Mouse (Mus musculus) kidney, adult 11 months (tissue): ENCODE measurements around the gene Sept6.

Source experiments
- DNase-seq: peaks from one replicate; pipeline ENCODE4 v3.0.0; 2022

Sept6 gene

GRCm38 (mm10) chrX:36991694-36992093, at the start of gene Sept6:
Gene Sept6, minus strand, starts transcription at chrX:36991794.
- no peak for DNase-seq

GRCm38 (mm10) chrX:37028378-37028777, 36.8 kb upstream of the Sept6 start:
- DNase-seq = no peak

DNA sequence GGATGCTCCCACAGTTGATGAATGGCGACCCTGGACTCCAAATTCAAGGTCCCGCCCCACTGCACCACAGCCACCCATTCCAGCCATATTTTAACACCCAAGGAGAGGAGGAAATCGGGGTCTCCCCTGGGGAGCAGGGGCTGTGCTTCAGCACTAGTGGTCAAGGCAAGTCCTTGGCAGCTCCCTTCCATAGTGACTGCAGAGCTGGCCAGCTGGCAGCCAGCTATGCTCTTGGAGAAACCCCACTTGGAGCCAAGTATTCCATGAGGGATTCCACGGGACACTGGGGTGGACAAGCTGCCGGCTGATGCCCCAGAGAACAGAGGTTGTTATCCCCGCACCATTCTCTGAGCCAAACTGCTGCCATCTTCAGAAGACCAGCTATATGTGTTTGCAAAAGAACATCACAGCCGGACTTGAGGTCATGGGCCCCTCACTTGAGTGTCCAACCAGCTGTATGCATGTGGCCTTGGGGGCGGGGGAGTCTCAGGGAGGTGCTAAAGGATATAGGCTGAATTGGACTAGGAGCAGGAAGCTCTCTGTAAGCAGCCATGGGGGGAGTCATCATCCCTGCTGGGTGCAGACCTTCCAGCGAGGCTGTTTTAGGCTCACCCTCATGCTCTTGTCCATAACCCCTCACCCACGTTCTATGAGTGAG, 32.2 kb upstream of the Sept6 start:
- DNase-seq = no peak

GRCm38 (mm10) chrX:37022690-37023089, 31.1 kb upstream of the Sept6 start:
- DNase-seq = peak; percentile 32

GRCm38 (mm10) chrX:37019045-37019444, 27.5 kb upstream of the Sept6 start:
- DNase-seq = no peak

- DNase-seq = no peak
These were observed 26.6 kb upstream of the Sept6 start for GRCm38 (mm10) chrX:37018150-37018654.

- DNase-seq = no peak
These were observed 22.3 kb upstream of the Sept6 start for GRCm38 (mm10) chrX:37013870-37014269.

DNA sequence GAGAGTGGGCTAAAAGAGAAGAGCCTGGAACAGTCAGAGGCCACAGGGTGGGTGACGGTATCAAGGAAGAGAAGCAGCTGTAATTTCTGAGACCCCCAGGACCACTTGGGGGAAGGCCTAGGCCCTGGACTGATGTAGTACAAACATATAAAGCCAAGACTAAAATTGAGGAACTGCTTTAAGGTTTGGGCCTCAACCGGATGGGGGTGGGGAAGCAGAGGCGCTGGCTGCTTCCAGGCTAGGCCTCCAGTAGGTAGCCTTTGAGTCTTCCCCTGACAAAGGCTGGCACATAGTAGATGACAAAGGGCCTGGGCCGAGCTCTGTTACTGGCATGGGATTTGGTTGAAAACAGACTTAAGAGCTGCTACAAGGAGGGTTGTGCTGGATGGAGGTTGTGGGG, 555 bp downstream of the Sept6 start:
- DNase-seq = no peak

DNA sequence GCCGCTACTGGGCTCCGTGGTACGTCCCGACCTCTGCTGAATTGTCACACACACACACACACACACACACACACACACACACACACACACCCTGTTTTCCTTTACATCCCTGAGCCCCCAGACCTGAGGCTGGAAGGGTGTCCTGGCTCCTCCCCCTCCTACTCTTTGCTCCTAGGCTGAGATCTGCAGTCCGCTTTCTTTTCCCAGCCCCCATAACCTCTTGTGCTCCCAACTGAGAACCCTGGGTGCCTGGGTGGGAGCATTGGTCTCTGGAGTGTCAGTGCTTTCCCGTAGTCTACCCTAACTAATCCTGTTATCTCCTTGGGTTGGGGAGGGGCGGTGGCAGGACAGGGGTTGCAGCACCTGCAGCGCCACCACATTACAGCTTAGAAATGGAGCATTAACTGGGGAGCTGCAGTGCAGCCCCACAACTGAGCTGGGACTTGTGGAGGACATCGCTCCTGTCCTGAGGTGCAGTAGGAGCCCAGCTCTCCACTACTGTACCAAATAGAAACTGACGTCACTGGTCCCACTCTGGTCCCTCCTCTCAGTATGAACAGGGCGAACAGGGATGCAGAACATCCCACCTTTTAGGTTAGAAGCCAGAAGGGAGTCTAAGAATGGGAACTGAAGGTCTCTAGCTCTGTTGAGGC, 1.7 kb downstream of the Sept6 start:
- DNase-seq = no peak

DNA sequence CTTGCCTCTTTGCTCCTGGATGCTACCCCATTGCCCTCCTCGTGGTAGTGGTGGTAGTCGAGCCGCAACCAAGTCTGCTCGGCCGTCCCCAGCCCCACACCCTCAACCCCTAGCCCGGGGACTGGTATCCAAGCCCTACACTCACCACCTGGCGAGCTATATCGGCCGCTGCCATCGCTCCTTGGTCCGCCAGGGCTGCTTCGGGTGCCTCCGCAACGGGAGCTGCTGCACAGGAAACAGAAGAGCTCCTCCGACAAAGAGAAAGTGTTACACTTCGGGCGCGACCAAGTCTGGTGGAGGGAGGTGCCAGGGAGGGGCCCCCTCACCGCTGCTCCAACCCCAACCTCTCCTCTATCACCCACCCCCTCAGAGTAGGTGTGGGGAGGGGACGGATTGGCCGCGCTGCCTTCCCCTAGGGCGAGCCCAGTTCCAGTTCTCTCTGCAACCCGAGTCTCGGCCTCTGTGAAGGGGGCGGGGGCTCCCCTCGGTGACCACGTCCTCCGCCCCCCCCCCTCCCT, 2.3 kb downstream of the Sept6 start:
- DNase-seq = peak; percentile 67

DNA sequence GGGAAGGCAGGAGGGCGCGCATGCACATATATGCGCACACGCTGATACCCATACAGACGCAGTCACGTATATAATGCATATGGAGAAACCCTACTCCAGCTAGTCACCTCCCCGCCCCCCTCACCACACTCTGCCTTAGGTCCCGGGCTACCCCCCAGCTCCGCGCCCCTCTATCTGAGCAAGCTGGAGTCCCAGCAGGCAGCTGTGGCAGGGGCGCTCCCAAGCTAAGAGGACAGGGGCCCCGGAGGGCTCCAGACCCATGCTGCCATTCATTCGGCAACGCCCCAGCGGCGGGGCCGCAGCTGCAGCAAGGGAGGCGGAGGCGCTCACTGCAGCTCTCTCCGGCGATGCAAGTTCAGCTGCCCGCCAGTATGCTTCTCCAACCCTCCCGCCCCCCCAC, 2.8 kb downstream of the Sept6 start:
- no peak for DNase-seq

GRCm38 (mm10) chrX:36987851-36988250, 3.7 kb downstream of the Sept6 start:
- no peak for DNase-seq

DNA sequence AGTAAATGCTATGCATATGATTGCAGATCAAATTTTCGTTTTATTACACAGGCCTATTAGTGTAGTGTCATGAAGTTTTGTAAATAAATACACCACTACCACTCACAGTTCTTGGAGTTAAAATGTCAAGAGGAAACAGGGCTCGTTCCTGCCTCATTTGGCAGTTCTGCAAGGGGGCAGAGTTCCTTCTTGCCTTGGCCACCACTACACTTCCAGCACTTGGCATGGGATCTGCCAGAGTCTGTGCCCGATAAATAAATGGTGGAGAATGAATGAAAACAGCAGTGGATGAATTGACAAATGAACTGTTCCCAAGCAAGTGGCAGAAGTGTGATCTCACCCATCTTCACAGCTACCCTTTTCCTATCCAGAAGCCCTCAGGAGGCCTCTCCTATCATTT, 6.6 kb downstream of the Sept6 start:
- no peak for DNase-seq

DNA sequence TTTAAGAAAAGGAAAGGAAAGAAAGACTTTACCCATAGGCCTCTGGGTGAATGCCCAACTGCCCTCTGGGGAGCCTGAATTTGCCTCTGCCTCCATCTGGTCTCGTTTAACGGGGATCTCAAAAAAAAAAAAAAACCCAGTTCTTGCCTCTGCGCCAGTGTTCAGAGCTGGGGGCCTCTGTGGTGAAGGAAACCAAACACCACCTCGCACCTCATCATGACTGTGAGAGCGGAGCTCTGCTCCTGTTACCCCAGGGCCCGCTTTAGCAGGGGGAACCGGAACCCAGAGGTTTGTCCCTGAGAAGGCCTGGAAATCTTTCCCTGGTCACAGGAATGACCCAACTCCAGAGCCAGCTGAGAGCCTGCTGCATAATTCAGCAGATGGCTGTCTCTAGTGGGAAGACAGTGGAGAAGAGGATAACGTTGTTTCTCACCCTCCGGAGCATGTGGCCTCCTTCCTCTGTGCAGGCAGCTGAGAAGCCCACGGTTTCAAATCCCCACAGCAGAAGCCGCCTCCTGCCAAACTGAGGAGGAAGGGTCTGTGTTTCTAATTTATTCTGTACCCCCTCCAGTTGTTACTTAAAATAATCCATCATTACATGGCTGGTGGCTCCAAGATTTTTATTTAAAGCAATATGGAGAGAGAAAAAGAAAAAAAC, 7.8 kb downstream of the Sept6 start:
- no peak for DNase-seq

GRCm38 (mm10) chrX:36982892-36983653, 8.5 kb downstream of the Sept6 start:
- no peak for DNase-seq

DNA sequence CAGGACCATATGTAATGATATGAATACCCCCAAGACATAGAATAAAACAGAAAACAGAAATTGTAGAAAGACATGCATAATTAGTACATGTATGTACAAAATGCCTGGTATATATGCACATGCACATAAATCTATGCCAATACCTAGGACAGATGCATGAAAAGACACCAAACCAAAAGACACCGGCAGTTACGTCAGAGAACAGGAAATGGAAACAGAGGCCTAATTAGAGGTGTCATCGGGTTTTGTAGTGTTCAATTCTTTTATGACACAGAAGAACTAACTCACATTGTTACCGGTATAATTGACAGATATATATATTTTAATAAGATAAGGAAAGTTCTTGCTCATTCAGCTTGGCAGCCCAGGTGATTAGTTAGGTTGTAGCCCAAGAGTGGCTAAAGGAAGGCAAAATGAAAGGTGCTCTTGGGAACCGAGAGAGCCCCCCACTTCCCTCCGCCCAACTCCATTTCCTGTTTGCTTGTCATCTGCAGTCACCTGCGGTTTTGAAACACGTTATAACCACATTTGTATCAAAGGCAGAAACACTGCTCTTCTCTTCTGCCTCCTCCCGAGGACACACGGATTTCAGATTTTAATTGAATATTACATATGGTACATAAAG, 10.9 kb downstream of the Sept6 start:
- DNase-seq = no peak

- no peak for DNase-seq
These were observed 13.7 kb downstream of the Sept6 start for GRCm38 (mm10) chrX:36977863-36978262.

DNA sequence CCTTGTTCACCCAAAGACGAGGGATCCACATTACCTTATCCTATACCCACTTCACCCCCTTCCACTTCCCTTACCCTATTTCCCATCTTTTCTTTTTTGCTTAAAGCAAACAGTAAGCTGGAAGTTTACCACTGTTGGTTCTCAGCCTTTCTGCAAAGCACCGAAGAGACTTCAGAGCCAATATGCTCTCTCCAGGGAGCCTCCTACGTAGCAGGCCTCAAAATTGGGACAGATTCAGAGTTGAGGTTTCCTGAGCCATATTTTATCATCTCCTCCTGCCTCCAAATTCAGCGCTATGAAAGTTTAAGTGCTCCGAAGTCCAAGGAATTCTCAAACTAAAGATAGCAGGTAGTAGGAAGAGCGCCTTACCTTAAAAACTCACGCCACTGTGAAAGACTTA, 14.6 kb downstream of the Sept6 start:
- no peak for DNase-seq

DNA sequence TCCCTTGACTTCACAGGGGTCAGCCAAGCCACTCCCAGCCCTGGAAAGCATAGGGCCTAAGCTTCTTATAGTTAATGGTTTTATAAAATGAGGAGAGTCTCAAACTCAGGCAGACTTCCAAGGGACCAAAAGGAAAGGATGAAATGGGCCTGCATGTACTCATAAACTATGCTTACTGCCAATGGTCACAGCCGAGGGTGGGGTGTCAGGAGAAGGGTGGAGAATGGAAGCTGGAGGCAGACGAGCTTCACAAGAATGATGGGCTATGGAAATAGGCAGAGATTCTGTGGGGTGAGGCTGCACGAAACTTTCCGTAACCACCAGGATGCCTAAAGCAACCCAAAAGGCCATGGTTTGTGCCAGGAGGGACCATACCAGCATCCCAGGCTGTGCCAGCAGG, 15.3 kb downstream of the Sept6 start:
- no peak for DNase-seq

DNA sequence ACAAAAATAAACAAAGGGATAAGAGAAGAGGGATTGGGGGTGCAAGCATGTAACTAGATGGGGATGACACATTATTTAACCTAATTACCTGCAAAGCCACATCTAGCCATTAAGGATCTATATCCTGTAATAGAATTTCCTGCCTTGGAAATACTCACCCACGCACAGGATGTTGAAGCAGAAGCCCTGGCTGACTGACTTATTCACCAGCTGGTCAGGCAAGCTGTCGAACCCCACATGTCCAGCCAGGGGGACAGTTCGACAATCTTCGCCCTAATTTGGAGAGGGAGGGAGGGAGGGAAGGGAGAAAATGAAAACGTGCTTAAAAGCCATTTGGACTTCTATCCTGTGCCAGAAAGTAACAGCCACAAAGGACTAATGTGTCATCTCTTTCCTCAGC, 16.7 kb downstream of the Sept6 start:
- no peak for DNase-seq

DNA sequence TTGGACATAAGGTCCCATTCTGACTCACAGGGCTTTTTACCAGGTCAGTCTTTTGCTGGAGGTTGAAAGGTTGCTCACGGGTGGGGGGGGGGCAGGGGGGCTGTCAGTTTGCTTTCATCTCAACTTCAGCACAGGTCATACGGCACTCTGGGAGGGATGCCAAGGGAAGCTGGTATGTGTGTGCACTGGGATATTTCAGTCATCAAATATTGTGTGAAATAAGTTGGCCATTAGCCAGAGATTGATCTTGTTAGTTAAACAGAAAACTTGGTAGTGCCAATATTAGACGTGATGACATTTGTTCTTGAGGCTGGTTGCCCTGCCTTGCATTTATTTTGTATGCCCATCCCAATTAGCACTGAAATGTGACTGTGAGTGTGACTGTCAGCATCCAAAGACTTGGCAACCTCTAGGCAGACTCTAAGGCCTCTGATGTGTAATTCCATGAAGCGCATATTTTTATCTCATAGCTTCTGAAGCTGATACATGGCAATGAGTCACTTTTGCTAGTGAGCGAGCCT, 18.6 kb downstream of the Sept6 start:
- DNase-seq = no peak

- no peak for DNase-seq
These were observed 20.4 kb downstream of the Sept6 start for GRCm38 (mm10) chrX:36971156-36971555.
